Mouse (Mus musculus) heart, embryonic 11.5 days (tissue): Measurements from ENCODE around the gene Asrgl1. TPM values are rescaled to one million over a fixed set of nuclear protein-coding genes. Genes with fewer than 3 reads are reported as not detected.

Experiments used
- ATAC-seq: fragments of 200-750 bp; cut with Nextera tagmentation; replicated peaks from 2 replicates; pipeline ENCODE4 v1.8.0; 2017; ENCODE audit warnings: moderate library complexity; ENCODE audit not compliant: insufficient number of reproducible peaks, low FRiP score, low TSS enrichment
- H3K27ac ChIP-seq: fragments of 300-500 bp; sonication (generic); 2 replicates; pipeline ENCODE4 v1.5.1; 2014; ENCODE audit warnings: mild to moderate bottlenecking, low read depth, low read length
- H3K27me3 ChIP-seq: fragments of 300-500 bp; sonication (generic); 2 replicates; pipeline ENCODE4 v1.6.1; 2014; ENCODE audit warnings: mild to moderate bottlenecking, low read length, mixed read lengths; ENCODE audit not compliant: control insufficient read depth, insufficient read depth
- H3K36me3 ChIP-seq: fragments of 300-500 bp; sonication (generic); 2 replicates; pipeline ENCODE4 v1.6.1; 2014; ENCODE audit warnings: mild to moderate bottlenecking, low read length, moderate library complexity, mixed read lengths; ENCODE audit not compliant: control insufficient read depth, insufficient read depth
- H3K4me1 ChIP-seq: fragments of 300-500 bp; sonication (generic); 2 replicates; pipeline ENCODE4 v1.6.1; 2014; ENCODE audit warnings: low read length; ENCODE audit not compliant: control insufficient read depth, insufficient read depth
- H3K4me2 ChIP-seq: fragments of 300-500 bp; sonication (generic); 2 replicates; pipeline ENCODE4 v1.6.1; 2014; ENCODE audit warnings: mild to moderate bottlenecking, moderate library complexity
- H3K4me3 ChIP-seq: fragments of 300-500 bp; sonication (generic); 2 replicates; pipeline ENCODE4 v1.5.1; 2014; ENCODE audit warnings: low read depth, low read length
- H3K9ac ChIP-seq: fragments of 300-500 bp; sonication (generic); 2 replicates; pipeline ENCODE4 v1.6.1; 2014; ENCODE audit warnings: mild to moderate bottlenecking, low read depth, low read length, moderate library complexity
- H3K9me3 ChIP-seq: fragments of 300-500 bp; sonication (generic); replicated peaks from 2 replicates; pipeline ENCODE4 v1.6.1; 2016; ENCODE audit warnings: low read length; ENCODE audit not compliant: control insufficient read depth
- WGBS: fragments of 180-500 bp; shearing (Covaris S2); extraction: QIAGEN DNeasy Blood & Tissue Kit; methylation state at CpG from one replicate; pipeline ENCODE4 v1.1.7; 2014; ENCODE audit not compliant: insufficient replicate concordance; 5-methylcytosine and 5-hydroxymethylcytosine counted together
- polyA plus RNA-seq: library from polyadenylated mRNA; unstranded; fragments of >200 nt; fragmentation: Nextera tagmentation; extraction: Ambion mirVana; gene quantifications from 2 replicates; pipeline ENCODE4 v1.2.1, GENCODE M21; 2014

The Asrgl1 gene
- polyA plus RNA-seq, 1 experiment from 2014 or later = 8.4 TPM

DNA sequence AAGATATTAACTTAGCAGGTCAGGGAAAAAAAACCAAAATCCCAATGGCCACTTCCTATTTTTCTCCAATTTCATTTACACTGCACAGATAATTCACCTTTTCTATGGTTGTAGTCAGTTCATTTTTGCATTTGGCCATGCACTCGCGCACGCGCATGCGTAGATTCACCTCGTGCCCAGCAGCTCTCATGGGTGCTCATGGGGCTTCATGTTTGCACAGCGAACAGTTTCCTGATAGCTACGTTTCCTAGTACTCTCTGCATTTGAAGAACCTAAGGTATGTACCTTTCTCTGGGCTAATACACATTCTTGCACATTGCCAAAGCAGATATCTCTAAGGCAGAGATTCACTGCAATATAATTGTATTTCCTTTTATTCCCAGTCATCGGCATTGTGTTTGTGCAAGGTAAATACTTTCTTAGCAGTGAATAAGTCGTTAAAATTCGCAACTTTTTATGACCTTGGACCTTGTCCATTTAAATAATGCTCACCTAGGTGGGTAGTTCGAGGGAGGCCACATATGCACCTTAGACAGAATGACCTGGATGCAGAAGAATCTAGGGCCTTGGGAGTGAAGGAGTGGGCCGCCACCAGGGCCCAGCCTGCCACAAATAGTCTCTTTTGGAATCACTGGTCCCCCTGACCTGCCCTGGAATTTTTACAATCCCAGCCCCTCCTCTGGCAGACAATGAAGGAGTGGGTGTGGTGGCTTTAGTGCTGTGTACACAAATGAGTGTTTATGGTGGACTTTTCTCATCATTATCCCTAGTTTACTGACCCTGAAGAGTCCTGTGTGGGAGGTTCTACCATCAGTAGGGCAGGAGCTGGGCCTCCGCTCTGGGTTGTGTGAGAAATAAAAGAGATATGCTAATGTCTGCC lies 53.9 kb downstream of the Asrgl1 start:
- 87% methylated on average over 14 of the region's 14 CpGs for WGBS
- Histone ChIP-seq H3K4me1 (peaks cover 18% of the 10 kb centered on the region), H3K9ac (no peak overlapping the region), H3K36me3 (no peaks in the 10 kb centered on the region), H3K4me2 (no peak overlapping the region), H3K9me3 (no peaks in the 10 kb centered on the region), H3K27ac (no peak overlapping the region), H3K27me3 (no peaks in the 10 kb centered on the region), H3K4me3 (0 out of 2 replicates have a peak overlapping the region, but pooled peaks have one; percentile 12)
- no peak for ATAC-seq

DNA sequence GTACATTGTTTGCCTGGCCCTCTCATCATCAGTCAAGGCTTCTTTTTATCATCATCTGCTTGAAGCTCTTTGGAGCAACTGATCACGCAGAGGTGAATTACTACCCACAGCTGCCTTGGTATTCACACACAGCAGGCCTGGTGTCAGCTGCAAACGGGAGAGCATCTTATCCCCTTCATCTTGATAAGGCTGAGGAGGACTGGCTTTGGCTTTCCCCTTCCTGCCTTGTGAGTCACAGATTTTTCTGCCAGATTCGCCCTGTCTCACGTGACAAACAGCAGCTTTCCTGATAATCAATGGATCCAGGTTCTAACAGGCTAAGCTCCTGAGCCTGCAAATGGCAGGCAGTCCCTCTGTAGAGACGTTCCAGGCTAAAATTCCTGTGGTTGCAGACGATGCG lies 55.5 kb downstream of the Asrgl1 start:
- Histone ChIP-seq H3K27ac (no peak overlapping the region), H3K4me1 (peaks cover 18% of the 10 kb centered on the region), H3K4me2 (no peak overlapping the region), H3K27me3 (no peaks in the 10 kb centered on the region), H3K9ac (no peak overlapping the region), H3K4me3 (no peak overlapping the region), H3K36me3 (no peaks in the 10 kb centered on the region), H3K9me3 (no peaks in the 10 kb centered on the region)
- 15% methylated on average over 7 of the region's 7 CpGs for WGBS
- no peak for ATAC-seq

DNA sequence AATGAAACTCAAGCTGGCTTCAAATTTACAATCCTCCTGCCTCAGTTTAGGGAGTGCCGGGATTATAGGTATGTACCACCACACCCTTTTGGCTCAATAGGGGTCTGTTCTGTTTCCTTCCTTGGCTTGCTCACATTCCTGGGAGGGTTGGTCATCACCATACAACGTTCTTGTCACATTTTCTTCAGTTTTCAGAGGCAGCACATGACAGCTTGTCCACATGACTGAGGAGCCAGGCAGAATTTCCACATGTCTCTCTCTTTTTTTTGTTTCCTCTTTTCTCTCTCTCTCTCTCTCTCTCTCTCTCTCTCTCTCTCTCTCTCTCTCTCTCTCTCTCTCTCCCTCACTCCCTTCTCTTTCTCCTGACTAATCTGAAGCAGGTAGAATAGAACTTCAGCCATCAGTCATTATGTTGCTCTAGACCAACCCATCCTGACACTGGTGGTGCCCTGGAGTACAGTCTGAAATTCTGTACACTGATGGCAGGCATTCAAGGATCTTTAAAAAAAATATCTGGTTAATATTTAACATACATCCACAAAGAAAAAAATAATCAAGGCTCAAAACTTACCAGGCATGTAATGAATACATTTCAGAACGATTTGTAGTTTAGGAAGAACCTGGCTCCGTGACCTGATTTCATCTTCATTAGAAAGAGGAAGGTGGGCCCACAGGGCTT lies 58.3 kb downstream of the Asrgl1 start:
- Histone ChIP-seq H3K27me3 (no peaks in the 10 kb centered on the region), H3K36me3 (no peaks in the 10 kb centered on the region), H3K4me1 (peaks cover 14% of the 10 kb centered on the region), H3K9me3 (no peaks in the 10 kb centered on the region), H3K4me2 (no peak overlapping the region), H3K4me3 (no peak overlapping the region), H3K9ac (no peak overlapping the region), H3K27ac (no peak overlapping the region)
- ATAC-seq = no peak
- WGBS = 73% methylated on average over 4 of the region's 4 CpGs

DNA sequence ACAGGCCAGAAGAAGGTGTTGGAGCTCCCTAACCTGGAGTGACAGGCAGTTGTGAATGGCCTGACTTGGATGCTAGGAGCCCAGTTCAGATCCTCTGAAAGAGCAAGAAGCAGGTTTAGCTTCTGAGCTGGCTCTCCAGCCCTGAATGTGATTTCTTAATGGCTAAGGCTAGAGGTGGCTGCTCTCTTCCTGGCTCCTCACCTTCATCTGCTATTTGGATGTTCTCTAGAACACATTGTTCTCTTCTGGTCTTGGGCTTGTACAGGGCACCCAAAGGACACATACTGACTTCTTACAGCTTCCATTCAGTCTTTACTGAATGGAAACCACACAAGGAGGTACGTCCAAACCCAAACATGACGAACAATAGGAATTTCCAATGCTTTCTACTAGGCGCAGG lies 59.4 kb downstream of the Asrgl1 start:
- H3K36me3 ChIP-seq = no peaks in the 10 kb centered on the region
- no peak overlapping the region for H3K9ac ChIP-seq
- H3K4me2 ChIP-seq = no peak overlapping the region
- no peak overlapping the region for H3K4me3 ChIP-seq
- 86% methylated on average over 3 of the region's 3 CpGs for whole genome bisulfite sequencing
- no peaks in the 10 kb centered on the region for H3K9me3 ChIP-seq
- H3K4me1 ChIP-seq = peaks cover 21% of the 10 kb centered on the region
- ATAC-seq = no peak
- no peaks in the 10 kb centered on the region for H3K27me3 ChIP-seq
- no peak overlapping the region for H3K27ac ChIP-seq

DNA sequence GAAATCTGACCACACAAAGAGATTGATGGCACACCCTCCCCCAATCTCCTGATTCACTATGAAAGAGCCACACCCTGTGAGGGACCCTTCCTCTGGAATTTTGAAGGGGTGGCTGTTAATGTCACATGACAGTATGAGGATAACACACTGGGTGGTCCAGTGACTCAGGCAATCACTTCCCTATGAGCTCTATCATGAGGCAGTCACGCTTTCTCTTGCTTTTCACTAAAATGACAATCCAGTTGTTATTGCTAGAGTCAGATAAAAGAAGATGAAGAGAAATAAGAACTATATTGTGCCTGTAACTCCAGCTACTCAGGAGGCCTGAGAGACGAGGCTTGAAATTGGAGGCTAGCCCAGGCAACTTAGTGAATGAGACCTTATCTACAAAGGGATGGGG lies 59.9 kb downstream of the Asrgl1 start:
- 64% methylated on average over 2 of the region's 2 CpGs for WGBS
- Histone ChIP-seq H3K27ac (no peak overlapping the region), H3K36me3 (no peaks in the 10 kb centered on the region), H3K4me2 (no peak overlapping the region), H3K9me3 (no peaks in the 10 kb centered on the region), H3K9ac (no peak overlapping the region), H3K27me3 (no peaks in the 10 kb centered on the region), H3K4me3 (no peak overlapping the region), H3K4me1 (peaks cover 26% of the 10 kb centered on the region)
- no peak for ATAC-seq

DNA sequence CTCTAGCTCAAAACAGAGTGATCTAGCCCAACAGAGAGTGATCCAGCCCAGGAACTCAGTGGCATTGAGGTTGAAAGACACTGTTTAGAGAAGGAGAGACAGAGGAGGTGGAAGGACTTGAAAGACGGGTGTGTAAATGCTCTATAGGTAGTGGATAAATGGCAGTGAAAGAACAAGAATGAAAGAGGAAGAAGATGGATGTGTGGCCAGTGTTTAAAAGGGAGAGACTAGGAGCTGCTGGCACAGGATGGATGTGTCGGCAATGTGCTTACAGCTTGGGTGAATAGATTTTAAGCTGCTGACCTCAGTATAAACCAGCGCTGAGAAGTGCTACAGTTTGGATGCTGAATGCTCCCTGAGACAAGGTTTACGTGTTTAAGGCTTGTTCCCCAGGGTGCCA lies 61.0 kb downstream of the Asrgl1 start:
- Histone ChIP-seq H3K36me3 (no peaks in the 10 kb centered on the region), H3K4me2 (no peak overlapping the region), H3K4me1 (peaks cover 28% of the 10 kb centered on the region), H3K27me3 (no peaks in the 10 kb centered on the region), H3K4me3 (no peak overlapping the region), H3K9ac (no peak overlapping the region), H3K9me3 (no peaks in the 10 kb centered on the region), H3K27ac (0 out of 2 replicates have a peak overlapping the region, but pooled peaks have one; percentile 46)
- WGBS = 69% methylated on average over 4 of the region's 4 CpGs
- ATAC-seq = no peak

DNA sequence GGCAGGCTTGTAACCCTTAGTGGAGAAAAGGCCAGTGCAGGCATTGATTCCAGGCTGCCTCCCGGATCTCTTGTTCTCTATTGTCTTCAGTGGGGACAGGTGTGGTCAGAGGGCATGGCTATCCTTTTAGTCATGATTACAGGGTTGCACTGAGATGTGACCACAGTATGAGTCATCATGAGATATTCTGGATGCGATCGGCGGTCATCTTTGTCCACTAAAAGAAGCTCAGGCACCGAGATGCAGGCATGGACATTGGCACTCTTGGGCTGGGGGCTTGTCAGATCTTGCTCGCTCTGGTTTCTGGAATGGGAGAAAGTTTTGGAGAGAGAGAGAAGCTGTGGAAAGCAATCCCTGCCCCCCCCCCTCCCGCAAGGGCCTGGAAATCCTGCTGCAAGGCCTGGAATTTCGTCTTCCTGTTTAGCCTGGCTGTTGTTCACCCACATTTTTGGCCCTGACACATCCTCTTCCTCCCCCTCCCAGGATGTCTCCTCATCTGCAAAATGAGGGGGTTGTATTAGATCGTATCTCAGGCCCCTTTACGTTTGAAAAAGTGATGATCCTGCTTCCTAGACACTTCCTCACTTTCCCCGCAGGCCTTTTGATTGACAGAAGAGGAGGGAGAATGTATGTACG lies 61.5 kb downstream of the Asrgl1 start:
- Histone ChIP-seq H3K27ac (0 out of 2 replicates have a peak overlapping the region, but pooled peaks have one; percentile 46), H3K36me3 (no peaks in the 10 kb centered on the region), H3K4me3 (no peak overlapping the region), H3K4me1 (peaks cover 28% of the 10 kb centered on the region), H3K9me3 (no peaks in the 10 kb centered on the region), H3K9ac (no peak overlapping the region), H3K4me2 (no peak overlapping the region), H3K27me3 (no peaks in the 10 kb centered on the region)
- ATAC-seq = no peak
- WGBS = 53% methylated on average over 12 of the region's 12 CpGs

DNA sequence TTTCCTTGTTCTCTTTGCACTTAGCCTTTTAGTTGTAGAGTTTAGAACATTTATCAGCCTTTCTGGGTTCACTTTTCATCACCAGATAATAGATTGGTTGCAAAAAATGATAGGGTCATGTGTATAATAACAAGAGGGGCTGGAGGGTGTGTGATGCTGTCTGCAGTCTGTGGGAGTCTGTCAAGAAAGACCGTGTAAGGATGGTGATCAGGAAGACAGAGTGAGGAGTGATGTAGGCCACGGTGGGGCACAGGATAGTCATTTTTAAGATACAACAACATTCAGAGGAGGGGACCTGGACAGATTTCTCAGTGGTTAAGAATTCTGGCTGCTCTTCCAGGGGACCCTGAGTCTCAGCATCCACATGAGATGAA lies 63.3 kb downstream of the Asrgl1 start:
- peaks cover 28% of the 10 kb centered on the region for H3K4me1 ChIP-seq
- no peak overlapping the region for H3K4me3 ChIP-seq
- no peak overlapping the region for H3K9ac ChIP-seq
- 52% methylated on average over 2 of the region's 2 CpGs for WGBS
- H3K27ac ChIP-seq = peak overlapping the region; percentile 84
- ATAC-seq = no peak
- no peak overlapping the region for H3K4me2 ChIP-seq
- no peaks in the 10 kb centered on the region for H3K36me3 ChIP-seq
- H3K27me3 ChIP-seq = no peaks in the 10 kb centered on the region
- no peaks in the 10 kb centered on the region for H3K9me3 ChIP-seq
